Mouse (Mus musculus): ENCODE measurements around the gene Nsl1. TPM values are rescaled to one million over a fixed set of nuclear protein-coding genes. Genes with fewer than 3 reads are reported as not detected.
A peak's percentile ranks its signal among the peaks of the same experiment; 100 is the strongest.
"Not testable (repeated sequence)": the region's sequence is repeated elsewhere in the genome, so short reads cannot be mapped to it uniquely, and the experiment has no call there.

Nsl1 gene
- 1 to 10 TPM; 1.1 to 7.4 (median 4.2) TPM for polyA plus RNA-seq (2017; shearing (Covaris generic))

DNA sequence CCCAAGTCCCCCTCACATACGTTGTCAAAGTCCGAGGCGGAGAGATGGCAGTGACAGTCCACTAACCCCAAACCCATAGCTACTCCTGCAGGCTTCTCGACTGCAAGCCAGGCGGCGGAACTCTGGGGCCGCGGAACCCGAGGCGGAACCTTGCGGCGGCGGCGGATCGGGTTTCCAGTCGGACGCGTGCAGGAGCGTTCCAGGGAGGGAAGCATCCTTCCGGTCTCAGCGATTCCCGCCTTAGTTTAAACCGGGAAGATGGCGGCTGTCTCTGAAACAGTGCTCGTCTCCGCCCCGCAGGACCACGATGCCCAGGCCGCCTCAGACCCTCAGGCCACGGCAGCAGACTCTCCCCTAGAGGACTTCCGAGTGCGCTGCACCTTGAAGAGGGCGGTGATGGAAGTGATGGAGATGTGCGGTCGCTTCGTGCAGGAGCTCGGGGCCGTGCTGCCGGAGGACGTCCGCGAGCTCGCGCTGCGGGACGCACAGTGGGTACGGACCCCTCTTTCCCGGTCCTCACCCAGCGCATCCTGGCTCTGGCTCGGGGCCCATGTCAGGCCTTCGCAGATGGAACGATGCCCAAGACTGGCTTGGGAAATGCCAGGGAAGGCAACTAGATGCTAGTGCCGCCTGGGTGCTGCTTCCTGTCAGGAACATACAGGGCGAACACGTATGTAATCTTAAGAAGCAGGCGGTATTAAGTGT lies at the start of gene Nsl1, which contains the start of gene Tatdn3:
Gene Nsl1 (plus strand): TSS at position 232 of the 705 bp plus-strand sequence.
Gene Tatdn3 (minus strand): TSS at position 152 of the 705 bp plus-strand sequence.
- peak; percentile 94 for ATAC-seq

DNA sequence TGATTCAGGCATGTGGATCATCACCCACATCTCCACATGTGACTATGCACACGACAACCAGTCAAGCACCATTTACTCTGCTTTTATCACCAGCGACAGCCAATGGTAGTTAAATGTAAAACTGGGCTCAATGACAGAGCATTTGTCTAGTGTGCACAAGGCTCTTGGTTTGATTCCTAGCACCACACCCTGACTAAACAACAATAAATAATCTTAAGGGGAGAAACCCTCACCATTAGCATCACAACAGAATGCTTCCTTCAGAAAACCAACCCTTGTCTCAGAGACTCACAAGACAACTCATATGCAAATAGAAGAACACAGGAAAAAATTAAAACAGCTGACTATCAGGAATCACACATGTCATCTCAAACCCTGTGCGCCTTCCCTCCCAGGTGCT lies 48.5 kb upstream of the Nsl1 start:
- no peak for ATAC-seq

DNA sequence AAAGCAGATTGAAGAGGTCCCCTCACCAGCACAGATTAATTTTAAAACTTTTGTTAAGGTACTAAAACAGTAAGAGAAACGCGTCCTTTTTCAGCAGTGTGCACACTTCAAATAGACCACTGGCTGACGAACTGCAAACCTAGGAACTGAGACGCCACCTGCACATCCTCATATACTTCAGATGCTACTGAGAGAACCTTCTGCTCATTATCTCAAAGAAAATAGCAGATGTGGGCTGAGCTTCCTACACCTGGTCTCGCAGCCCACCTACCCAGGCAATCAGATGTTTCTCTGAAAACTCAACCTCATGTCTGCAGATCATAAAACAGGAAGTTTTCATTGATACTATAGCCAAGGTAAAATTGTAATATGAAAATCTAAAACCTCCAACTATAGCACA lies 43.0 kb upstream of the Nsl1 start:
- no peak for ATAC-seq

- ATAC-seq = no peak
These were observed 42.4 kb upstream of the Nsl1 start for GRCm38 (mm10) chr1:191020217-191020924.

GRCm38 (mm10) chr1:191021016-191021415 lies 41.8 kb upstream of the Nsl1 start:
- no peak for ATAC-seq

DNA sequence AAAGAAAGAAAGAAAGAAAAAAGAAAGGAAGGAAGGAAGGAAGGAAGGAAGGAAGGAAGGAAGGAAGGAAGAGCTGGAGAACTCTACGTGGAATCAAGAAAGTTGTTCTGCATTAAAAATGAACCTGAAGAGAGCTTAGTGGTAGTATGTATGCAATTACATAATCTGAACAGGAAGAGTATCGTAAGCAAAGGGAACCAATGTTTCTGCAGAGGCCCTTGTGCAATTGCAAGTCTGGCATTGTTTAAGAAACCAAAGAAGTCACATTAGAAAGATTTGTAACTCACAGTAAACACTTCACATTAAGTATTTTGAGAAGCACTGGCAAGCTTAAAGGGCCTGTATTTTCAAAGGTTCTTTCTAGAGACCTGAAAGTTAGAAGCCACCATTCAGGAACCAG lies 39.7 kb upstream of the Nsl1 start:
- no peak for ATAC-seq

GRCm38 (mm10) chr1:191023806-191024205 lies 39.0 kb upstream of the Nsl1 start:
- ATAC-seq = not testable (repeated sequence)

- ATAC-seq = peak; percentile 12
These were observed 37.5 kb upstream of the Nsl1 start for GRCm38 (mm10) chr1:191025016-191026012.

DNA sequence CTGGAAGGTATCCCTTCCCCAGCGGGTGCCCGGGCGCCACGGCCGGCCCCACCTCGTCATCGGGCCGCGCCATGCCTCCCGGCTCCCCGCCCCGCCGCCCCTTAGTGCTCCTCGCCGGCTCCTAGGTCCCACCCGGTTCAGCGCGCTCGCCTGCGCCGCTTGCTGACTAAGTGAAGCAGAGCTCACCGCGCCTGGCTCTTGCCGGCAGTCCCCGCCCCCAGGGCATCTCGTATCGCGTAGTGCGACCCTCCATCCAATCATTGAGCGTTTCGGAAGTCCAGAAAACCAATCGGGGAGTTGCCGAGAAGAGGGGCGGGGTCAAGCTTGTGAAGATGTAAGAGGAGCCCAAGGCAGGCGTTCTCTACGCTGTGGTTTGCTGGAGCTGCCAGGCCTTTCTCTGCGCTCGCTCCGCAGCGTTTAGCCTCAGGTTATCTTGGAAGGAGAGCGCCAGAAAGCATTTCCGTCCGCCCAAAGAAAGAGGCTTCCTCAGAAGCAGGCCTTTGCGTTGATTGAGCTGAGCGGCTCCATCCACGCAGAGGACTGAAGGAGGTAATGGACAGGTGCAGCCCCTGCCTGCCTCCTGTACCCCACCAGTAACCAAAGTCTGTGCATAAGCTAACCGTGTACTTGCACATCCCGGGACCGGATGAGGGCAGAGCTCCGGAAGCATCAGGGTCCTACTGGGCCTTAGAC lies 36.6 kb upstream of the Nsl1 start, which contains the start of gene Flvcr1:
Gene Flvcr1 (minus strand): TSS at position 138 of the 693 bp plus-strand sequence.
- peak; percentile 93 for ATAC-seq

- ATAC-seq = no peak
These were observed 32.6 kb upstream of the Nsl1 start for GRCm38 (mm10) chr1:191030182-191030581.

DNA sequence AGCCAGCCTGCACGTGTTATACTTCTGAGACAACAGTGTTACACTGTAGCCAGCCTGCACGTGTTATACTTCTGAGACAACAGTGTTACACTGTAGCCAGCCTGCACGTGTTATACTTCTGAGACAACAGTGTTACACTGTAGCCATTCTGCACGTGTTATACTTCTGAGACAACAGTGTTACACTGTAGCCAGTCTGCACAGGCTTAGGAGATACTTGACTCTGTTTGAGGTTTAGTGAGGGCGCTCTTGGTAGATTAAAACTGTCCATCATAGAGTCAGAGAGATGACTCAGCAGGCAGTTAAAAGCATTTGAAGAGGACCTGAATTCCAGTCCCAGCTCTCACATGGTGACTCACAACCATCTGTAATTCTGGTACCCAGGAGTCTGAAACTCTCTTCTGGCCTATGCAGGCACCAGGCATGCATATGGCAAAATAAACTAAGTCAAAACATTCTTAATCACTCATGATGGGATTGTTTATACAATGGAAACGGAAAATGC lies 31.8 kb upstream of the Nsl1 start:
- not testable (repeated sequence) for ATAC-seq

DNA sequence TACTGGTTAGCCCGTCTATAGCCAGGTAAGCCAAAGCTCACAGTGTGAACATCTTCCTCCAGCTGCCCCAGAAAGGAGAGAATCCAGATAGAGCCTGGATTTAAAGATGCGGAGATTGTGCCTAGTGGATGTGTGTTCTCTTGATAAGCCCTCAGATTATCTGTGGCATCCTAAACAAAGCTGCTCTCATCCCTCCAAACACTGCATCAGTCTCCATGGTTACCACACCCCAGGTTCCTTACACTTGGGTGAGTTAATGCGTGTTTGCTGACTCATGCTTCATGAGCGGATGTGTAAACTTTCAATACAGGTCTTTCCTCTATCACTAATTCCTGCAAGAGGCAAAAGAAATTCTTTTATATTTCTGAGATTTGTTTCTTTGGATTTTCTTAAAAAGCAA lies 27.2 kb upstream of the Nsl1 start:
- no peak for ATAC-seq

GRCm38 (mm10) chr1:191036554-191037334 lies 26.1 kb upstream of the Nsl1 start, which contains the start of gene Spata45:
Spata45 (plus strand) TSS chr1:191036639.
- no peak for ATAC-seq

DNA sequence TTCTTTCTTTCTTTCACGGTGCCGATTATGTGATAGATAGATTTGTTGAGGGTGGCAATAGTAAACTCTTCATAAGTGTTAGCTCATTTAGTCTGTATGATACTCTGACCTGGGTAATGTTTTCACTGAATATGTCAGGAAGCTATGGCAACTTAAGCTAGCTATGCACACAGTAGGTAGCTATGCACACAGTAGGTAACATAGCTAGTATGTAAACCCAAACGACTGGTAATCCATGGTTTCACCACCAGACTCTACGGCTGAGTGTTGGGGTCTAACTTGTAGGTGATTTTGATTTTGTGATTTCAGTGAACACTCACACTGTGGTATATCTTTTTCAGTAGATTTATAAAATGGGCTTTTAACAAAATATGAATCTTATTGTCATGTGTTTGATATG lies 24.8 kb upstream of the Nsl1 start:
- no peak for ATAC-seq

DNA sequence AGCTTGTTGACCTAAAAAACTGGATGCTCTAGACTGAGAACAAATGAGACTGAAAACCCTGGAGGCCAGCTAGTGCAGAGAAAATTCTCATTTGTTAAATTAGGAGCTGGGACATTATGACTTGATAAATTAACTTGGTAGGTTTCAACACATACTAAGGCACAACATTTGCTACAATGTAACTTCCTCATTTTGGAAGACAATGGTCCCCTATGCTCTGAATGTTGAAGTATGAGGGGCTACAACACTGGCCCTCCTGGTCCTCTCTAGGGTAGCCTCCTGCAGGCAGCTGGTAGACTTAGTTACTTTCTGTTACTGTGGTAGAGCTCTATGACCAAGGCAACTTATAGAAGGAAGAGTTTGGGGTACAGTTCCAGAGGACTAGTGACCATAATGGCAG lies 21.5 kb upstream of the Nsl1 start:
- ATAC-seq = no peak

DNA sequence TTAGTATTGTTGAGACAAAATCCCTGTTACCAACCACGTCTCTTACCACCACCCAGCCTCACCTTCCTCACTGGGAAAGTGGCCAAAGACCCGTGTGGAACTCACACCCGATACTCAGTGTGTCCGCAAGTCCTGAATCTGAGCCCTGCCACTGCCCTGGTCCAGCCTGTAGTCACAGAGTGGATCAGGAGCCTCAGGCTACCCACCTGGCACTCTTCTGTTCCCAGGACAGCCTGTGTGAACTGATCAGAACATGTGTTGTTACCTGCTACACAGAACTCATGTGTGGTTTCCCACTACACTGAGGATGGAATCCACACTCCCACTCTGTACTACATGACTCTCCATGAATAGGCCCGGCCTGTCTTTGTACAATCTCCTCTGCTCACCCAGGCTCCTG lies 20.7 kb upstream of the Nsl1 start:
- ATAC-seq = no peak

- ATAC-seq = no peak
These were observed 20.1 kb upstream of the Nsl1 start for GRCm38 (mm10) chr1:191042688-191043087.

DNA sequence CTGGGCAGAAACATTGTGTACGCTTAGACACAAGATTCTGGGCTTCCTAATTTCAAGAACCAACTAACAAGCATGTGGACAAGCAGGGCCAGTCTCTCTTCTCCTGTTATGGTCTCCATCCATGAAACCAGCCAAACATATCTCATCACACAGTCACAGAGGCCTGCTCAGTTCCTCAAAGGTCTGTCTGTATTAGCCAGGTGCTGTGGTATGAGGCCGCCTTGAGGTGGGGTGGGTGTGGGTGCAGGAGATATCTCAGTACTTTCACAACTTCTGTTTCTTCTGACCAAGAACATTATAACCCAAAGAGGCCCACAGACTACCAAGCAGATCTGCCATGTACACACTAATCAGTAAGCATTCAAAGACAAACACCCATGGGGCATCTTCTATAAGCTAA lies 17.5 kb upstream of the Nsl1 start:
- no peak for ATAC-seq

DNA sequence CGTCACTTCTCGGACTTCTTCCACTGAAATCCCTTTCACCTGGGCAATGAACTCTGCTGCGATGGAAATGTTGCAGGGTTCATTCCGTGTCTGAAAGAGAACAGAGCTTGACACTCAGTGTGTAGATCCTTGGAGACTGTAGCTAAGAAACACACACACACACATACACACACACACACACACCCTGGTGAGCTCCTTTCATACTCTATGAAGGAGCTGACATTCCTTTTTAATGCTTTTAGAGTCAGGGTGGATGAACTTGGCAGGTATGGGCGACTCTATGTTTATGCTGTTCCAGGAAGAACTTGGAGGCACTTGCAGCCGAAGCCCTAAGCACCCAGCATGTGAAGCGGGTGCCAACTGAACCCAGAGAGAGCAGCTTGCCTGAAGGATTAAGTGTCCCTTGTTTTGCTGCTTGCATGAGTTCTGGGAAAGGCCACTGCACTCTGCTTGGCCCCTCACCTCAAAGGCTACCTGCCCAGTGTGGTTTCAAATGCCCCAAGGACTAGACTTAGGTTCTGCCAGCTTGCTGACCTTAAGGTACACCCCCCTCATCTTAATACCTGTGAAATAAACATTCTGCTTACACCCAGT lies 16.5 kb upstream of the Nsl1 start:
- ATAC-seq = no peak

- no peak for ATAC-seq
These were observed 9.3 kb upstream of the Nsl1 start for GRCm38 (mm10) chr1:191053555-191053954.

Data from inflammation-experienced regulatory T-cells, adult 6 months (primary cell).